Mouse (Mus musculus): ENCODE measurements at regions not wholly inside any gene's neighbourhood (a gene's known extent, or its start where the extent isn't known, plus 50 kb on each side); places are given as distances from the start of the nearest gene placed in this dataset.

DNA sequence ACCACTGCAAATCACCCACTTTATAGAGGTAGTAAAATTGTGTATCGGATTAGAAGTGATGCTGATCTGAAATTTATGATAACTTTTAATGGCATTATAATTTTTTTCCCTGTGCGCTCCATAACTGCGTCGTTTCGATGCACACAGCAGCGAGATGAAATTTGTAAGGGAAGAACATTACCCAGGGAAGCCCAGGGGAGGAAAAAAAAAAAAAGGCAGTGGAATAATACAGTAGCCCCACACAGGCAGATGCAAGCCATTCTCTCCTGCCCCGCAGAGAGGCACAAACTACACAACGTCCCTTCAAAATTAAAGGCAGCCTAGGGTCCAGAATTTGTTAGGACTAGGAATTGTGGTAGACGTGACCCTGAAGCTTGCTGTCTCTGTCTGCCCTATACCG, 234.2 kb downstream of the Il20rb start:
- TF ChIP-seq POLR2A (IDR thresholded peaks at IDR 0.05; ENCODE audit: insufficient read depth, low read depth, low read length), result no peak
- TF ChIP-seq CTCF (IDR thresholded peaks at IDR 0.05; ENCODE audit: insufficient read depth, low read depth, low read length), result no peak
